8 mouse cellular contexts compared by ENCODE assay signal in the genomic region with DNA sequence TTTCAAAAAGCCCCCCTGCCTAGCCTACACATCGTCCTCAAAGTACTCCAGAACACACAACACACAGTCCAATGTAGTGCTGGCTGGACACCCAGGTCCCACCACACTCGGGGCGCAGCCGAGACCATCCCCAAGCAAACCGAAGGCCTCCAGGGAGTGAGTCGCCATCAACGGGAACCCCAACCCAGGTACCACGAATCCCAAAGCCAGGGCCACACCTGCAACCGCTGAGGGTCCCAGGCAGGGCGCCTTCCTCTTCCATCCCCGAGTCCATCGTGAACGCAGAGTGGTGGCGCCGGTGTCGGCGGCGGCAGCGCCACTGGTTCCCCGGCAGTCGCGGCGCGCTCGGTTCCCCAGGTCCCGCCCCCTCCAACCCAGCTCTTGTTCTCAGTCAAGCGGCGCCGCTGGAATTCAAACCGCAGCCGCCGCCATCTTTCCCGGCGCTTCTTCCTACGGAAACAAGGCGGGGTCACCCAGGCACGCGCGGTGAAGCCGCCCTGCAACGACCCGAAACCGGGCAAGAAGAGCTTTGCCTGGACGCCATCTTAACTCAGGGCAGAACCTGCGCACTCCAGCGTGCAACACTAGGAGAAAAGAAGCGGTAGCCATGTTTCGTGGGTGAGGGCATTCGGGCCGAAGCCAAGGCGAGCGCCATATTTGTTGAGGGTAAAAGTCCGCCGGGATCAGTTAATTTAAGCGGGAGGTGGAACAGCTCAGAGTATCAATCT. TPM values are rescaled to one million over a fixed set of nuclear protein-coding genes. Genes with fewer than 3 reads are reported as not detected.
DNase-seq lines count a peak whose midpoint lies in the region; ATAC-seq and TF ChIP-seq lines count a peak whose summit lies in the region.

A gene (minus strand): TSS at position 450 of the 728 bp plus-strand sequence.

- H3K4me3 ChIP-seq in hindbrain, embryonic 10.5 days = peak within 1 kb of the TSS; percentile 71
- H3K4me3 ChIP-seq in lung, postnatal 0 days (ENCODE audit: low read depth, low read length) = peak within 1 kb of the TSS; percentile 74

- peaks cover 45% of the 10 kb centered on the region for H3K4me1 ChIP-seq in hindbrain, embryonic 10.5 days (replicated peaks)
- peaks cover 3% of the 10 kb centered on the region for H3K4me1 ChIP-seq in lung, postnatal 0 days (ENCODE audit: insufficient read depth, low read depth, low read length)

- peak; percentile 46; the same call in 1 of the 2 replicates for TF ChIP-seq EP300 in lung, postnatal 0 days (IDR thresholded peaks at IDR 0.05)

- peak; percentile 97 for DNase-seq in MN1 (ENCODE audit: low spot score)
- DNase-seq in cerebellum, adult 9-10 months = peak; percentile 97
- DNase-seq in hindbrain, embryonic 10.5 days (ENCODE audit: low spot score) = peak; percentile 98
- peak; percentile 98 for DNase-seq in layer of hippocampus, adult 9-11 months
- peak; percentile 99 for DNase-seq in lung, postnatal 0 days (ENCODE audit: low spot score)
- DNase-seq in ovary, postnatal 14 days (ENCODE audit: low spot score) = peak; percentile 92
- DNase-seq in thymus, postnatal 14 days = peak; percentile 96

- peaks cover 7% of the 10 kb centered on the region; the same call in 1 of the 2 replicates for H3K36me3 ChIP-seq in hindbrain, embryonic 10.5 days
- H3K36me3 ChIP-seq in lung, postnatal 0 days (ENCODE audit: insufficient read depth, low read length) = no peaks in the 10 kb centered on the region

- WGBS in hindbrain, embryonic 10.5 days = under 1% methylated on average over 55 of the region's 55 CpGs
- WGBS in lung, postnatal 0 days = under 1% methylated on average over 54 of the region's 55 CpGs

- peak; percentile 94 for ATAC-seq in frontal cortex, adult (ENCODE audit: low TSS enrichment)
- peak; percentile 100 for ATAC-seq in lung, postnatal 0 days

- peak; percentile 38; the same call in 1 of the 2 replicates for TF ChIP-seq CTCF in lung, postnatal 0 days (IDR thresholded peaks at IDR 0.05)

- peak within 1 kb of the TSS; percentile 91 for H3K4me2 ChIP-seq in lung, postnatal 0 days (replicated peaks; ENCODE audit: low read depth, low read length)

- H3K27me3 ChIP-seq in hindbrain, embryonic 10.5 days (ENCODE audit: insufficient read depth, poor library complexity, severe bottlenecking) = no peaks in the 10 kb centered on the region
- H3K27me3 ChIP-seq in lung, postnatal 0 days (replicated peaks; ENCODE audit: insufficient read depth, low read length) = no peaks in the 10 kb centered on the region

- no peaks in the 10 kb centered on the region for H3K9me3 ChIP-seq in hindbrain, embryonic 10.5 days
- H3K9me3 ChIP-seq in lung, postnatal 0 days (ENCODE audit: low read length) = no peaks in the 10 kb centered on the region

- peak within 1 kb of the TSS; percentile 62 for H3K9ac ChIP-seq in lung, postnatal 0 days (replicated peaks; ENCODE audit: low read depth)

- peak within 1 kb of the TSS; percentile 97 for H3K27ac ChIP-seq in hindbrain, embryonic 10.5 days
- H3K27ac ChIP-seq in lung, postnatal 0 days (ENCODE audit: low read length) = no peak within 1 kb of the TSS

RNA-seq across cellular contexts. Expression of the gene that starts here (rescaled TPM):
- 18.1 and 22.4 TPM in 2 replicates for polyA plus RNA-seq in hindbrain, embryonic 10.5 days (2016; fragmentation: Nextera tagmentation; extraction: Ambion mirVana)
- 3.4 and 3.8 TPM in 2 replicates for polyA plus RNA-seq in lung, postnatal 0 days (2015; fragmentation: Nextera tagmentation; extraction: Ambion mirVana)
